Mouse (Mus musculus): ENCODE results near the gene Hnrnpr. TPM values are rescaled to one million over a fixed set of nuclear protein-coding genes. Genes with fewer than 3 reads are reported as not detected.

Hnrnpr gene
- total RNA-seq, 2 experiments from 2014 or later: 91.9 to 99.3 TPM

DNA sequence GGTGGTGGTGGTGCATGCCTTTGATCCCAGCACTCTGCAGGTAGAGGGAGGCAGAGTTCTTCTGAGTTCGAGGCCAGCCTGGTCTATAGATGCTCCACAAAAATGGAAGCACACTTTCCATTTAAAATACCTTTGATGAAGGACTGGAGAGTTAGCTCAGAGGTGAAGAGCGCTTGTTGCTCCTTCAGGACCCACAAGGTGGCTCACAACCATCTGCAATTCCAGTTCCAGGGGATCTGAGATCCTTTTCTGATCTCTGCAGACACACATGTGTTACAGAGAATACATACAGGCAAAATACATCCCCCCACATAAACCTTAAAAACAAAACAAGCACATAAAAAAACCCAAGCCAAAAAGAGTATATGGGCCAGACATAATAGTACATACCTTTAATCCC, 2.4 kb upstream of the Hnrnpr start:
- DNase-seq: no peak

GRCm38 (mm10) chr4:136309780-136310179, 962 bp upstream of the Hnrnpr start:
- peak; percentile 55 for DNase-seq

- DNase-seq: peak; percentile 65
These were observed 579 bp downstream of the Hnrnpr start for GRCm38 (mm10) chr4:136311042-136311999.

- no peak for DNase-seq
These were observed 1.9 kb downstream of the Hnrnpr start for GRCm38 (mm10) chr4:136312616-136313015.

DNA sequence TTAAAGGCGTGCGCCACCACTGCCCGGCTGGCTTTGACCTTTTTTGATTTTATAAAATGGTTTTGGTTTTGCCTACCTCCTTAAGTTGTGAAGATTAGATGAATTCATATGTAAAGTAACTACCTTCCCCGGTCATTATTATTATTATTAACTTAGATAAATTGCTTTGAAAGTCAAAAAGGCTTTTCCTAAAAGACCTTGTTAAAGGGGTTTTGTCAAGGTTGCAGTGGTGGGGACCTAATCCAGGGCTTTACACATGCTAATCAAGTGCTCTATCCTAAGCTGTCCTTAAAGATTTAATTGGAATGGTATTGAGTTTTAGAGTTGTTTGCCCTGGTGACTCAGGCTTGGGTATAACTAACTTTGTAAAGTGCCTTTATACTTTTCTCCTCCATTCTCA, 6.9 kb downstream of the Hnrnpr start:
- DNase-seq: no peak

- DNase-seq: no peak
These were observed 9.3 kb downstream of the Hnrnpr start for GRCm38 (mm10) chr4:136320016-136320415.

- peak; percentile 29 for DNase-seq
These were observed 13.5 kb downstream of the Hnrnpr start for GRCm38 (mm10) chr4:136324226-136324625.

GRCm38 (mm10) chr4:136327238-136327637, 16.5 kb downstream of the Hnrnpr start:
- no peak for DNase-seq

DNA sequence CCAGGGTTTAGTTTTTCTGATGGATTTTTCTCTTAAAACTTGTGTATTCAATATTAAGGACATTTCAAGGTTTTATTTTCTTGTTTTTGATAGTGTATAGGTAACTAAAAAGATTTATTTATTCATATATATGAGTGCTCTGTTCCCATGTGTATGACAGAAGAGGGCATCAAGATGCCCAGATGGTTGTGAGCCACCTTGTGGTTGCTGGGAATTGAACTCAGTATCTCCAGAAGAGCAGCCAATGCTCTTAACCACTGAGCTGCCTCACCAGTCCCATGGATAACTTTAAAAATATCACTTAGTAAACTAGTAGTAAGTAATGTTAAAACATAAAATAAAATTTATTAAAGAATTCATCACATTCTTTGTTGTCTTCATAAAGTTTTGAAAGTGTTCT, 17.4 kb downstream of the Hnrnpr start:
- DNase-seq: no peak

DNA sequence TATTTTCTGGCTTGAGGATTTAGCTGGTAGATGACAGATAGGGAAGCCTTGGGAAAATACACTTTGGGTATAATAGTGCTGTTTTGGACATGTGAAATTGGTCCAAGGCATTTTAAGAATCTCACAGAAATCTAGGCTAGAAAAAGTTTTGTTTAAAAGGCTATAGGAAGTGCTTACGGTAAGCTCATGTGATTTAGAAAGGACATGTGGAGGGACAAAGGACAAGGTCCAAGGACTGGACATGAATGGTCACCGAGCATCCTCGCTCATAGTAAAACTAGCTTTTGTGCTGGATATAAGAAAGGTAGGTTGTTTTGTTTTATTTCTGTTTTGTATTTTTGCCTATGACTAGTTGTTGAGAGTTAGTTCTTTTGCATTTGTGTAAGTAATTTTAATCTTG, 21.0 kb downstream of the Hnrnpr start:
- no peak for DNase-seq

GRCm38 (mm10) chr4:136333191-136333590, 22.4 kb downstream of the Hnrnpr start:
- no peak for DNase-seq

- DNase-seq: no peak
These were observed 24.3 kb downstream of the Hnrnpr start for GRCm38 (mm10) chr4:136335065-136335464.

GRCm38 (mm10) chr4:136337129-136337528, 26.4 kb downstream of the Hnrnpr start:
- DNase-seq: peak; percentile 23

DNA sequence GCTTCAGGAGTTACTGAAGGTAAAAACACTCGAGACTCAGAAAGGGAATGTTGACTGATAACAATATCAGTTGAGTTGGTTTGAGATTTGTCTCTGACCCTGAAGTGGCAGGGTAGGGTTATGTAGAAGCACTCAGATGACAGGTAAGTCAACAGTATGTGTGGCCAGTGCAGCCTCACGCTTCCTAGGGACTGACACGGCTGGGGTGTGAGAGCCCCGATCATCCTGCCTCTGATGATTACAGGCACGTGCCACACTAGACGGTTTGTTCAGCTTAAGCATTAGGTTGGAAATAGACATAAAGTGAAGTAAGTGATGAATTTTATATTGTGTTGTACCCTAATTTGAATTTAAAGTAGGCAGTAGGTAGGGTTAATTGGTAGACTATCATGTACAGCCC, 38.9 kb downstream of the Hnrnpr start:
- no peak for DNase-seq

GRCm38 (mm10) chr4:136357026-136357425, 46.3 kb downstream of the Hnrnpr start:
- no peak for DNase-seq

DNA sequence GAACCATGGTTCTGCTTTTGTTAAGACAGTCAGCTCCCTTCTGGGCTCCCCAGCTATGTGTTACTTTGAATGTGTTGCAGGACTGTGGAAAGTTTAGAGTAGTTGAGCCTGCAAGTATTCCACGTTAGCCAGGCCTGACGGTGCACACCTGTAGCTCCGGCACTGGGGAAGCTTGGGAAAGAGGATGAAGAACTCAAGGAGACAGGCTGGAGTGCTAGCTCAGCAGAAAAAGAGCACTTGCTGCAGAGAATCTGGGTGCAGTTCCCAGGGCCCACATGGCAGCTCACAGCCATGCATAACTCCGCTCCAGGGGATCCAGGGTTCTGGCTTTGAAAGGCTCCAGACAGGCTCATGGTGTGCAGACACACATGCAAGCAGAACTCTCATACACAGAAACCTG, 46.7 kb downstream of the Hnrnpr start:
- DNase-seq: no peak

GRCm38 (mm10) chr4:136367856-136368255, 57.1 kb downstream of the Hnrnpr start:
- no peak for DNase-seq

DNA sequence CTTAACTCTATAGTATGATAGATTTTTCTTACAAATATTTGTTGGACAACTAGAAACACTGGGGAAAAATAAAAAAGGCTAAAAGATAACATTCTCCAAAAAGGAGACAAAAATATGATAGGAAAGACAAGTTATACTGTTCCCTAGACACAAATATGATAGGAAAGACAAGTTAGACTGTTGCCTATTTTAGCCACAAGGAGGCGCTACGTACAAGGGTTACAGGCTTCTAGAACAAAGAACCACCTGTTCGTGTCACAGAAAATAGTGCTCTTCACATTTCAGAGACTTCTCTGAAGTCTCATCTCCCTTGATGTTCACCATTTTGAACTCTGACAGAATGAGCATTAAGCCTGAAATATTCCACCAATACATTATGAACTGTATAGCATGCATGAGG, 59.0 kb downstream of the Hnrnpr start:
- DNase-seq: peak; percentile 78

GRCm38 (mm10) chr4:136373494-136374181, 62.9 kb downstream of the Hnrnpr start:
- DNase-seq: no peak

GRCm38 (mm10) chr4:136377001-136377400, 66.3 kb downstream of the Hnrnpr start:
- DNase-seq: no peak

DNA sequence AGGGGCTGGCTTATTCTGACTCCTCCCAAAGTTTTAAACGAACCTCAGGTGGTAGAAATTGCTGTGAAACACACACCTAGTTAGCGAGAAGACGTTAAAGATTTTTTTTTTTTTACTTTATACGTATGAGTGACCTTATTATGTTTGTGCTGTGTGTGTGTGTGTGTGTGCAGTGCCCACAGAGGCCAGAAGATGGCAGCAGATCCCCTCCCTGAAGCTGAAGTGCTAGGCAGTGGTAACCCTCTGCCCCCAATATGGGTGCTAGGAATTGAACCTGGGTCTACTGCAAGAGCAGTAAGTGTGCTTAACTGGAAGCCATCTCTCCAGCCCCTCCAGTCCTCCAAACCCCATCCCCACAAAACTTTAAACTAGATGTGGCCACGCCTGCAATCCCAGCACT, 72.3 kb downstream of the Hnrnpr start:
- DNase-seq: no peak

GRCm38 (mm10) chr4:136383839-136384238, 73.1 kb downstream of the Hnrnpr start:
- no peak for DNase-seq

GRCm38 (mm10) chr4:136387261-136387660, 76.5 kb downstream of the Hnrnpr start:
- DNase-seq: no peak

- no peak for DNase-seq
These were observed 91.1 kb downstream of the Hnrnpr start for GRCm38 (mm10) chr4:136401806-136402205.
